Mouse (Mus musculus) C2C12 (cell line): ENCODE measurements around the gene Srprb. TPM values are rescaled to one million over a fixed set of nuclear protein-coding genes. Genes with fewer than 3 reads are reported as not detected.

Experiments used
- H3K27me3 ChIP-seq: one replicate; pipeline ENCODE4 v1.6.1; 2011; ENCODE audit not compliant: control insufficient read depth, insufficient read depth, insufficient read length
- H3K36me3 ChIP-seq: one replicate; pipeline ENCODE4 v1.6.1; 2011; ENCODE audit not compliant: control insufficient read depth, insufficient read depth
- H3K4me3 ChIP-seq: one replicate; pipeline ENCODE4 v1.5.1; 2011; ENCODE audit warnings: mild to moderate bottlenecking, control low read depth; ENCODE audit not compliant: poor library complexity, insufficient read depth, severe bottlenecking
- H3K79me2 ChIP-seq: one replicate; pipeline ENCODE4 v1.6.1; 2011; ENCODE audit not compliant: control insufficient read depth, insufficient read depth
- H3K79me3 ChIP-seq: one replicate; pipeline ENCODE4 v1.6.1; 2011; ENCODE audit warnings: low read depth, control low read depth
- H3ac ChIP-seq: one replicate; pipeline ENCODE3; 2011; ENCODE audit warnings: low read depth; ENCODE audit not compliant: control insufficient read depth, insufficient read length
- CEBPB ChIP-seq: IDR thresholded peaks from one replicate; pipeline ENCODE4 v1.6.1; 2011; ENCODE audit warnings: low read depth, mild to moderate bottlenecking, control low read depth, moderate library complexity
- CTCF ChIP-seq: IDR thresholded peaks from one replicate; pipeline ENCODE4 v1.5.1; 2011; ENCODE audit not compliant: control insufficient read depth, insufficient read depth, insufficient read length
- FOSL1 ChIP-seq: IDR thresholded peaks from one replicate; pipeline ENCODE4 v1.8.0; 2011; ENCODE audit warnings: mild to moderate bottlenecking, low read length; ENCODE audit not compliant: poor library complexity, insufficient read depth, severe bottlenecking
- MAX ChIP-seq: IDR thresholded peaks from one replicate; pipeline ENCODE4 v1.6.1; 2011; ENCODE audit warnings: mild to moderate bottlenecking, control low read depth
- MYOD1 ChIP-seq: IDR thresholded peaks from one replicate; pipeline ENCODE4 v1.6.1; 2011; ENCODE audit warnings: low read depth; ENCODE audit not compliant: control insufficient read depth, insufficient read length
- MYOG ChIP-seq: IDR thresholded peaks from one replicate; pipeline ENCODE4 v1.6.1; 2011; ENCODE audit not compliant: control insufficient read depth, insufficient read length; ENCODE audit errors: extremely low read depth
- USF1 ChIP-seq: IDR thresholded peaks from one replicate; pipeline ENCODE4 v1.6.1; 2011; ENCODE audit warnings: low read depth, mild to moderate bottlenecking, control low read depth, moderate library complexity
- polyA plus RNA-seq: library from polyadenylated mRNA; unstranded; fragments of >200 nt; fragmentation: generic; extraction: Trizol; gene quantifications from one replicate; pipeline ENCODE4 v1.2.1, GENCODE M21; 2012; ENCODE audit warnings: missing spikeins

The Srprb gene
- polyA plus RNA-seq, 1 experiment: 66.8 TPM

GRCm38 (mm10) chr9:103224721-103225120 is 22.8 kb upstream of the Srprb start:
- TF ChIP-seq CTCF: no peak
- no peak for TF ChIP-seq MYOG
- no peak for TF ChIP-seq USF1
- no peak for TF ChIP-seq MAX
- TF ChIP-seq MYOD1: no peak
- no peak for TF ChIP-seq FOSL1
- no peak for TF ChIP-seq CEBPB
- H3K27me3 ChIP-seq: peaks cover 9% of the 10 kb centered on the region
- H3K79me3 ChIP-seq: no peaks in the 10 kb centered on the region

GRCm38 (mm10) chr9:103214281-103214680 is 12.3 kb upstream of the Srprb start:
- Histone ChIP-seq H3K4me3 (no peak overlapping the region), H3K79me2 (no peaks in the 10 kb centered on the region), H3K27me3 (peaks cover 25% of the 10 kb centered on the region), H3K36me3 (no peaks in the 10 kb centered on the region), H3K79me3 (no peaks in the 10 kb centered on the region), H3ac (no peak overlapping the region)
- TF ChIP-seq USF1 (no peak), MAX (no peak), MYOG (no peak), MYOD1 (no peak), CTCF (no peak), FOSL1 (no peak), CEBPB (no peak)

More at GRCm38 (mm10) chr9:103224721-103225120, 22.8 kb upstream of the Srprb start:
- no peaks in the 10 kb centered on the region for H3K79me2 ChIP-seq
- H3K36me3 ChIP-seq: no peaks in the 10 kb centered on the region
- H3ac ChIP-seq: no peak overlapping the region
- no peak overlapping the region for H3K4me3 ChIP-seq

- Histone ChIP-seq H3ac (no peak overlapping the region), H3K36me3 (no peaks in the 10 kb centered on the region), H3K4me3 (no peak overlapping the region), H3K27me3 (peaks cover 31% of the 10 kb centered on the region), H3K79me3 (no peaks in the 10 kb centered on the region), H3K79me2 (no peaks in the 10 kb centered on the region)
- no peak for TF ChIP-seq USF1
- no peak for TF ChIP-seq FOSL1
- no peak for TF ChIP-seq CEBPB
- TF ChIP-seq MYOD1: no peak
- no peak for TF ChIP-seq MAX
- TF ChIP-seq MYOG: no peak
- no peak for TF ChIP-seq CTCF
Measured at GRCm38 (mm10) chr9:103213631-103214030, 11.7 kb upstream of the Srprb start.

GRCm38 (mm10) chr9:103212654-103213420 is 10.9 kb upstream of the Srprb start:
- no peak overlapping the region for H3K4me3 ChIP-seq
- H3K27me3 ChIP-seq: peaks cover 31% of the 10 kb centered on the region
- no peaks in the 10 kb centered on the region for H3K79me3 ChIP-seq
- H3K36me3 ChIP-seq: no peaks in the 10 kb centered on the region
- H3ac ChIP-seq: no peak overlapping the region
- TF ChIP-seq FOSL1: no peak
- TF ChIP-seq MYOG: no peak
- no peak for TF ChIP-seq MYOD1
- no peak for TF ChIP-seq CEBPB
- TF ChIP-seq USF1: no peak
- TF ChIP-seq CTCF: no peak
- TF ChIP-seq MAX: no peak
- H3K79me2 ChIP-seq: no peaks in the 10 kb centered on the region

- Histone ChIP-seq H3K79me2 (no peaks in the 10 kb centered on the region), H3K36me3 (no peaks in the 10 kb centered on the region), H3K79me3 (no peaks in the 10 kb centered on the region), H3K4me3 (no peak overlapping the region), H3K27me3 (peaks cover 17% of the 10 kb centered on the region), H3ac (no peak overlapping the region)
- TF ChIP-seq USF1: no peak
- TF ChIP-seq MYOG: no peak
- TF ChIP-seq MAX: no peak
- no peak for TF ChIP-seq FOSL1
- TF ChIP-seq MYOD1: no peak
- TF ChIP-seq CEBPB: no peak
- no peak for TF ChIP-seq CTCF
Measured at GRCm38 (mm10) chr9:103208802-103209423, 7.0 kb upstream of the Srprb start.
